Mouse (Mus musculus): ENCODE results near the gene Scgb3a1.

The Scgb3a1 gene

DNA sequence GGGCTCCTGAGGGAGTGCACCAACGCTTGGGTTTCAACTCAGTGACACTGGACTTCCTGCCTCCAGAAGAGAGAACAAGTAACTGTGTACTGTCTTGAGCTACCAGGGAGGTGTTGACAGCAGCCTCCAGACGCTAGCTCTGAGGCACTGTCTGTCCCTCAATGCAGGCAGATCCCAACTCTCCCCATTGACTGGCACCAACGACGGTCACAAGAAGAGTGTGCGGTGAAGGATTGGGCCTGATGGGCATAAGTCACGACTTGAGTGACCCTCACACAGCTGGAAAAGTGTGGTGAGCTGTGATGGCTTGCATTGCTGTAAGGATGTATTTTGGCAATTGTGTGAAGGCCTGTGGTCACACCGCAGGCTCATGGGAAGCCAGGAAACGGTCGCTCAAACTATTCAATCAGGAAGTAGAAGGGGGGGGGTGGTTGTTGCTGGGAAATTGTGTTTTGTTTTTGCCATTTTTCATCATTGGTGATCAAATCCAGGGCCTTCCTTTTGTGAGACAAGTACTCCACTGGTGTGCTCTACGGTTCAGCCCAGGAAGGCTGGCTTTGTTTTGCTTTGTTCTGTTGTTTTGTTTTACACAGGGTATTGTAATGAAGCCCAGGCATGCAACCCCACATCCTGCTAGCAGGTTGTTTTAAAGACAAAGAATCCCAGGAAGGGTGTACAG lies 4.5 kb upstream of the Scgb3a1 start:
- no peak for DNase-seq (ENCODE audit: extremely low spot score, low read depth, low spot score)

DNA sequence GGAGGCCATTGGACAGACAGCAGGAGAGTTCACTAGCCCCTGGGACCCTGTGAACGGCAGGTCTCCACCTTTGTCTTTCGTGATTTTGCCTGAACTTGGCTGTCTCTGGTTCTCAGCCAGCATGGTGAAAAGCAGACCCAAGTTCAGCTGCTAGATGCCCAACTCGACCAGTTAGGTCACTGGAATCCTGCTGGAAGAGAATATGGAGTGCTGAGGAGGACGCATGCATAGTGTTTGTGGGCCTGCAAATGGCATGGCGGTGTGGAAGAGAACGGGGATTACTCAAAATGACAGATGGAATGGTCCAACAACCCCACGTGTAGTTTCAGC lies 4.0 kb upstream of the Scgb3a1 start:
- no peak for DNase-seq (ENCODE audit: extremely low spot score, low read depth, low spot score)

DNA sequence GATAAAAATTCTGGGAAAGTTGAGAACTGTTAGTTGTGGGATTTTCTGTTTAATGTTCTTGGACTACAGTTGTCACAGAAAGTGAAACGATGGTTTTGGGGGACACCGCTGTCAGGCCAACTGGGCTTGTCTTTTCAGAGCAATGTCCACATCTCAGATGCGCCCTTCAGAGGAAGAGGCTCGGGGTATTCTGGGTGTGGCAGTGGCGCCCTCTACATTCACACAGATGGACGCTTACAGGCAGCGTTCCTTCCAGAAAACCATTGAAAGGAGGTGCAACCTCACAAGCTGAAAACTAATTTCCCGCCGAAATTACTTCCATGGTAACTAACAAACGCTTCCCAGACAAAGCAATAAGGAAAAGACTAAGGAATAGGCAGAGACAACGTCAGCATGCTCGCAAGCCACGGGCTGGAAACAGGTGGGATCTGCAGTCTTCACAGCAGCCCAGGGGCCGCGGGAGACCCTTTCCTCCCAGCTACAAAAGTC lies 1.1 kb upstream of the Scgb3a1 start:
- no peak for DNase-seq (ENCODE audit: extremely low spot score, low read depth, low spot score)

DNA sequence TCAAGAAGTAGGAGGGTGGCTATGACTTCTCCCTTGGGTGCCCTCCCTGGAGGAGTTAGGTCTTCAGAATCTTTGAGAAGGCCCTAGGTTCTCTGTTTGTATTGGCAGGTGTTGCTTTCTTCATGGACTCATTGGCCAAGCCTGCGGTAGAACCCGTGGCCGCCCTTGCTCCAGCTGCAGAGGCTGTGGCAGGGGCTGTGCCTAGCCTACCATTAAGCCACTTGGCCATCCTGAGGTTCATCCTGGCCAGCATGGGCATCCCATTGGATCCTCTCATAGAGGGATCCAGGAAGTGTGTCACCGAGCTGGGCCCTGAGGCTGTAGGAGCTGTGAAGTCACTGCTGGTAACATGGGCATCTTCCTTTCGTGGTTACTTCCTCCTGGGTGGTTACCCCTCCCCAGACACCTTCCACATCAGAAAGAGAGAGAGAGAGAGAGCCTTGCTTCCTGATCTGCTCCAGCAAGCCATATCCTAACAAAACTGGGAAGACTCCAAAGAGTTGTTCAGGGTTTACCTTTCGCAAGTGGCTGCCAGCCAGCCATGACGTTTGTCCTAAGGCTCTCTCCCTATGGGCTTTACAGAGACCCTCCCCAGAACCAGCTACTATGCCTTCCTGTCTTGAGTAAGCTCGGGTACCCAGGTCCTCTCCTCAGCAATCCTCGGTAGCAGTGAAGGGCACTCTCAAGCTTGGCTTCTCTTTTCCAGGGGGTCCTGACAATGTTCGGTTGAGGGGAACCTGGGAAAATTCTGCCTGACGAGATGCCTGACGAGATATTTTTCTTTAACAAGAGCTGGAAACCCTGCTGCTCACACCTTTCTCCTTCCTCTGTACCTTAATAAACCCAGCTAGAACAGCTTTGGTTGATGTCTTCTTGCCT lies 1.1 kb downstream of the Scgb3a1 start:
- DNase-seq (ENCODE audit: extremely low spot score, low read depth, low spot score): no peak

DNA sequence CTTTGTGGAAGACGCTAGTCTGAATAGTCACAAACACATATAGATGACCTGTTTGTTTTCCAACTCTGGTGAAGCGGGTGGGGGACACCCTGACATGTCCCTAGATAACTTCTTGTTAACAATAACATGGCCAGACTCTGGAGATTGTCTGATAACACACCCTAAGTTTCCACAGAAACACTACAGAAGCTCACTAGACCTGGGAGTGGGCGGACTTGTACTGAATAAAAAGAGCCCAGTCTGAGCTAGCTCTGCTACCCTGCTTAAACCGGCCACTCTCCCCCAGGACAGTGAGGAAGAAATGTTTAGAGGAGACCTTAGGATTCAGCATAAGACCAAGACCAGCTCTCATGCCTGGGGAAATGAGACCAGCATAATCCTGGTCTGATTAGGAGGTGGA lies 2.1 kb downstream of the Scgb3a1 start:
- no peak for DNase-seq (ENCODE audit: extremely low spot score, low read depth, low spot score)

DNA sequence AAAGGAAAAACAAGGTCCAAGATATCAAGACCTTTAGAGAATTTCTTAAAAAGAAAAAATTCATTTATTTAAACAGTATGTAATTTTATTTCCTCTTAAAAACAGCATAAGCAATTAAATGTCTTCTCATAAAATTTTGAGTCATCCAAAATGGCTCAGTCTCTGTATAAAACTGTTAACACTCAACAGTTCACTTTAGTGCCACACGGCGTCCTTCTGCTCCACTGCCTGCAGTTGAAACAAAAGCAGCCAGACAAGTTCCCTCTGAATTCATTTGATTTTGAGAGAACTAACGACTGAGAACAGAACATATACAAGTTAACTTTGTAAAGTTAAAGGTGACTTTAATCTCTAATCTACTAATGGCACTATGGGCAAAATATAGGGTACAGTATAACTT lies 10.0 kb downstream of the Scgb3a1 start:
- no peak for DNase-seq (ENCODE audit: extremely low spot score, low read depth, low spot score)

DNA sequence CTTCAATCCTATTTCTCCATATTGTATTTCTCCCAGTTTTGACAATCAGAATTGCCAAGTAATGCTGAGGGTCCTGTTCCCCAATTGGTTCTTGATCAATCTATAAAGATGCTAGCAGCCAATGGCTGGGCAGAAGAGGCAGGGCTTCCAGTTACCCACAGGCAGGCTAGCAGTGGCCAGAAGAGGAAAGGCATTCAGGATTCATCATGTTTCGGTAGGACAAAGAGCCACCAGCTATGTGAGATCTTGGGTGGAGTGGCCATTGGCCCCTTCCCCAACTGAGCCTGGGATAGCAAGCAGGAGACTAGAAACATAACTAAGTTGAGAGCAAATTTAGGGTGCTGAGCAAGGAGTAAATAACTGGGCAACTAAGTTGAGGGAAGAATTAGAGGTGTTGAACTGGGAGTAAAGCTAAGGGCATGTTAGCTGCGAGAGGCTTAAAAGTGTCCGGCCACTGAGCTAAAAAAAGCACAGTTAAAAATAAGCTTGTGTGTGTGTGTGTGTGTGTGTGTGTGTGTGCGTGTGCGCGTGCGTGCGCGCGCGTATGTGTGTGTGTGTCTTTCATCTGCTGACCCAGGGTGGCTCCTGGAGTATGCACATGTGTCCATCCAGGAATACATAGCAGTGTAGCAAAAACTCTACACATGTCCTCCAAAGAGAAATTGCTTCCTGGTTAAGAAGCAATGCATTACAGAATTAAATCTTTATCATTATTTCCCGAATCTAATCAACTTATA lies 21.0 kb downstream of the Scgb3a1 start:
- no peak for DNase-seq (ENCODE audit: extremely low spot score, low read depth, low spot score)

DNA sequence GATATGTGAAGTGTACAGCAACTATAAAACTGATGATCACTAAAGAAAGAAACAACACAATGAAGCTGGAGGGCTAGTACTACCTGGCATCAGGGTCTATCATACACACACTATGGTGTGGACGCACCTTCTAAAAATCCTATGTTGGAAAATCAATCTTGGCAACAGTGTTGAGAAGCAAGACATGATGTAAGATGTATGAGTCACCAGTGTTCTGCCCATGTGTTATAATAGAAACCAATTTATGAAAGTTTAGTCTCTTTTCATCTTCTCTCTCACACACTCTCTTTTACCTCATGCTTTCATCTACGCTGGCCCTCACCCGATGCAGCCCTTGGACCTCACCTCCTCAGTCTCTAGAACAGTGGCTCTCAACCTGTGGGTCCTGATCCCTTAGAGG lies 31.6 kb downstream of the Scgb3a1 start:
- no peak for DNase-seq (ENCODE audit: extremely low spot score, low read depth, low spot score)

DNA sequence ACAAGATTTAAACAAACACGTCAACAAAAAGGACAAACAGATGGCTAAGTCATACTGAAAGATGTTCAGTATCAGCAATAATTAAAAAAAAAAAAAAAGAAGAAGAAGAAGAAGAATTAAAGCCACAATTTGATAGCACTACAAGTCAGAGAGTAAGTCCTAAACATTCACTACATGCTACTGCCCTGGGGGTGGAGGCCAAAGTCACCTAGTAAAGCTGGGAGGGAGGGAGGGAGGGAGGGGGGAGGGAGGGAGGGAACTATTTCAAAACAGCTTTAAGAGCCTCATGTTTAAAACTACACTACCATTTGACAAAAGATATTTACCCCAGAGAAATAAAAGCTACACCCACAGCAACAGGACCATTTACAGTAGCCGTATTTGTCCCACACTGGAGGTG lies 32.3 kb downstream of the Scgb3a1 start:
- no peak for DNase-seq (ENCODE audit: extremely low spot score, low read depth, low spot score)

DNA sequence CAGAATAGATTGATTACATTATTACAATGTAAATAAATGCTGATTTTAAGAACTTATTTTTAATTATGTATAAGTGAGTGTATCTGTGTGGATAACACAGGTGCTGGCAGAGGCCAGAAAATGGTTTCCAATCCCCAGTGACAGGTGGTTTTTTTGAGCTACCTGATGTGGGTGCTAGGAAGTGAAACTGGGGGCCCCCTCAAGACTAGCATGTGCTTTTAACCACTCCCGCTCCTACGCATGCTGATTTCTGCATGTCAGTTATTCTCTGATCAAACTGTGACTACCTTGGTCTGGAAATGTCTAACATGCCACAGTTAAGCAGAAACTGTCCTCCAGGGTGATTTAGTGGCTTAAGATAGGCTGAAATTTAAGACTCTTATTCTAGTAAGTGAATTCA lies 33.1 kb downstream of the Scgb3a1 start:
- DNase-seq (ENCODE audit: extremely low spot score, low read depth, low spot score): no peak

DNA sequence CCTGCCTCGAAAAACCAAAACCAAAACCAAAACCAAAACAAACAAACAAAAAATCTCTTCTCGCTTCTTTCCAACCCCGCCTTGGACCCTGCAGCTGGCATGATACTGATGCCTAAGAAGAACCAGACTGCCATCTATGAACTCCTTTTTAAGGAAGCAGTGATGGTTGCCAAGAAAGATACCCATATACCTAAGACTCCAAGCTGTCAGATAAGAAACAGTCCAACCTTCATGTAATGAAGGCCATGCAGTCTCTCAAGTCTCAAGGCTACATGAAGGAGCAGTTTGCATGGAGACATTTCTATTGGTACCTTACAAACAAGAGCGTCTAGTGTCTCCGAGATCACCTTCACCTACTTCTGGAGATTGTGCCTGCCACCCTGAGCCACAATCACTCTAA lies 34.4 kb downstream of the Scgb3a1 start:
- DNase-seq (ENCODE audit: extremely low spot score, low read depth, low spot score): no peak

DNA sequence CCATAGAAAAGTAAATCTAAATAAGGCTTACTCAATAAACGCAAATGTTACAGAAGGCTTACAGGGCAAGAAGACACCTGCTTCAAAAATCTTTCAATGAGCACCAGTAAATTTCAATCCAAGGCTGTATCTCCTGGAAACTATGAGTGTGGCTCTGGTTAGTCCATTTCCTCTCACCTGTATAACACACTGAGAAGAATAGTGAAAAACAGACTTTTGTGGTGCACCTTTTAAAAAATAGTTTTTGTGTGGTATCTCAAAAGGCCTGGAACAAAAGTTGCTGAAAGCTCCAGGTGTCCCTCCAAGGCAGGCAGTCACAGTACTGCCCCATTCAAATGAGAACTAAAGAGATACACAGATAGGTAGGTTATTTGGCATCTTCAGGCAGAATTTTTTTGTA lies 35.7 kb downstream of the Scgb3a1 start:
- DNase-seq (ENCODE audit: extremely low spot score, low read depth, low spot score): no peak

DNA sequence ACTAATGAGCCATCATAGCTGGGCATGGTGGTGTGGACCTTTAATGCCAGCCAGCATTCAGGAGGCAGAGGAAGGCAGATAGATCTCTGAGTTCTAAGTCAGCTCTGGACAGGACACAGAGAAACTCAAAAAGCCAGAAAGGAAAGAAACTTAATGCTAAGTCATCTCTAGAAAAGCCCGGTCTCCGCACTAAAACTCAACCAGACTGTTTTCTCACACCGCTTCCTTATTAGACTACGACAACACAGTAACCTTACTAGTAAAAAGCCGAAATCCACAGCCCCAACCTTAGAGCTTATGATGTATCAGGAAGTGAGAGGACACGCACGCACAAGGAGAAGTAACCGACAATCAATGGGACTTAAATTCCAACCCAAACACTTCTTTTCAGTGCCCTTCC lies 38.6 kb downstream of the Scgb3a1 start:
- no peak for DNase-seq (ENCODE audit: extremely low spot score, low read depth, low spot score)

DNA sequence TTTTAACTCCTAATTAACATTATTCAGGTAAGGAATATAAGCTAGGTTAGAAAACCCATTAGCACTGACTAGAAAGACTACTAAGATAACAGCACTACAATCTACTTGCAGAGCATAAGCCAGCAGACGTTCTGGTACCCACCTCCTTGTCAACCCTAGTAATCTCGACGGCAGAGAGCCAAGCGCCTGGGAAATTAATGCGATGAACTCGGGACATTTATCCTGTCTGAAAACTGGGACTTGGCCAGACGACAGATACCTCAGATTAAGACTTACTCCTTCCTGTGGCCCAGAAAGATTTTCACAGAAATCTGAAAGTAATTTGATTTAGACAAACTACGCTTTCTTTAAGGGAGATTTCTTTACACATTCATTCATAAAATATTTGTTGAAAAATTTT lies 41.4 kb downstream of the Scgb3a1 start:
- DNase-seq (ENCODE audit: extremely low spot score, low read depth, low spot score): no peak

DNA sequence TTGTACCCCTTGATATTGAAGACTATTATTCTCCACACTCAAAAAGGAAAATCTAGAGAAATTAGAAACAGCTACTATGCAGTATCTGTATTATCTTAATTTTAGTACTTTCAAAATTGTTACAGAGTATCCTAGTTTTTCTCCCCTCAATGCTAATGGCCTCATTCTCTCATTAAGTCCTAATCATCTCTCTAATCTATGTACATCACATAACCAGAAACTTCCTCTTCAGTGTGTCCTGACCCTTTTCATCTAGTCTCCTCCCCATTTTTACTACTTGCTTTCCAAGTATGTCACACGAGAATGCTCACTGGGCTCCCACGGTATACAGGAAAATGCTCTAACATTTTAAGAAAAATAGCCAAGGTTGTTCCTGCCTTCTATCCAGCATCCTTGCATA lies 44.4 kb downstream of the Scgb3a1 start:
- no peak for DNase-seq (ENCODE audit: extremely low spot score, low read depth, low spot score)

DNA sequence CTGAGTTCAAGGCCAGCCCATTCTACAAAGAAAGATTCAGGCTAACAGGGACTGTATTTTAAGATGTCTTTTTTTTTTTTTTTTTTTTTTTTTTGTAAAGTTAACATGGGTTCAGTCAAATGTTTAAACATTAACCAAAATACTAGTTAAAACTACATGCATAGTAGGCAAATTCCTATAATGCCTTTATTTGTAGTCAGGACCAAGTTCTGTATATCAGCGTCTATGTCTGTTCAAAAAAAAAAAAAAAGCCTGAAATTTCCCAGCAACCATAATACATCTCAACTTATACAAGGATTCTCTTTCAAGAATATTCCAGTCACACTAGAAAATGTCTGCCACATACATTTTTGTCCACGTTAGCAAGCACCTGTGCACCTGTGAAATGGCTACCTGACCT lies 47.3 kb downstream of the Scgb3a1 start:
- no peak for DNase-seq (ENCODE audit: extremely low spot score, low read depth, low spot score)

DNA sequence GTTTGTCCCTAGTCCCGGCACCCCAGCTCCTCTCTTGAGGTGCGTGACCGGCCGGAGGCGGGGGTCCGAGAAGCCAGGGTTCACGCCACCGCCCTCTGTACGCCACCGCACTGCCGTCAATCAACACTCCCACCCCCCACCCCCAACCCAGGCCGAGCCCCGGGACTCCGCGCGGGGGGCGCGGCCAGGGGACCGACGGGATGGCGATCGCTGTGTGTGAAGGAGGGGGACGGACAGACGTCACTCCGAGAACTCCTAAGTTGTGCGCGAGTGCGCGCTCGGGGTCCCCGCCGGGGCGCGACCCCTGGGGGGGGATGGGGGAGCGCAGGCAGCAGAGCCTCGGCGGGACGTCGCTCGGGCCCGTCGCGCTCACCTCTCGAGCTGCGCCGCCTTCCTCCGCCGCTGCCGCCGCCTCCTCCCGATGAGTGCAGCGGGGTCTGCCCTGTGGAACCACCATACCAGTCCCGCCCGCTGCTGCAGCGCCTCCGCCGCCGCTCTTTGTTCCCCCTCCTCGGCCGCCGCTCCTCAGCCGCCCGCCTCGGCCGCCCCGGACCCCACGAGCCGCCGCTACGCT lies 48.7 kb downstream of the Scgb3a1 start:
- DNase-seq (ENCODE audit: extremely low spot score, low read depth, low spot score): no peak

DNA sequence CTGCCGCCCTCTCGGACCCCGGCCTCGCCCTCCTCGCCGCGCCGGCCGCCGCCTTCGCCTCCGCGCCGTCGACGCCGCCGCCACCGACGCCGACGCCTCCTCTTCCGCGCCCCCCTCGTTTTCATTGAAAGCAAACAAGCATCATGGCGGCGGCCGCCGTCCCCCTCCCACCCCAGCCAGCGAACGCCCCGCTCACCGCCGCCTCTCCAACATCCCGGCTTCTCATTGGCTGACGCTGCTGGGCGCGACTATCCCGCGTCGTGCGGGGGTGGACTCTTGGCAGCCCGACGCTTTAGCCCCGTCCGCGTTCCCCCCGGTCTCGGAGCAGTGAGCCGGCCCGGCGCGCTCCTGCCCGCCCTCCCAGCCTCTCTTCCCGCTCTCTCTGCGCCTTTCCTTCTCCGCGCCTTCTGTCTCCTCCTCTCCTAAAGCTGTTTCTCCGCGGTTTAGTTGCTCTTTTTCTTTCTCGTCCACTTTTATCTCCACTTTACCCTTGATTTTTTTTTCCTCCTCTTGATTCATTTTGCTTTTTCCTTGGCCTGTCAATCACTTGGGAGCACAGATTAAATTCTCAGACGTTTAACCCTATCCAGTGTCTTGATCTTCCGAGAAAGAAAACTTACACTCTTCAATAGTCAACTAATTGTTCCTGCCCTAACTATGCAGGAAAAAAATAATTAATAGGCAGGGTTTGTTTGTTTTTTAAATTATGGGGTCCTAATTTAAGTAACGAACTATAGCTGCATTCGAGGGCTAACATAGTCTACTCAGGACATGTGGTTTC lies 49.3 kb downstream of the Scgb3a1 start, which contains the start of gene Cnot6:
TSS of gene Cnot6 (minus strand) at position 169 of the 781 bp plus-strand sequence.
- DNase-seq (ENCODE audit: extremely low spot score, low read depth, low spot score): peak; percentile 88

DNA sequence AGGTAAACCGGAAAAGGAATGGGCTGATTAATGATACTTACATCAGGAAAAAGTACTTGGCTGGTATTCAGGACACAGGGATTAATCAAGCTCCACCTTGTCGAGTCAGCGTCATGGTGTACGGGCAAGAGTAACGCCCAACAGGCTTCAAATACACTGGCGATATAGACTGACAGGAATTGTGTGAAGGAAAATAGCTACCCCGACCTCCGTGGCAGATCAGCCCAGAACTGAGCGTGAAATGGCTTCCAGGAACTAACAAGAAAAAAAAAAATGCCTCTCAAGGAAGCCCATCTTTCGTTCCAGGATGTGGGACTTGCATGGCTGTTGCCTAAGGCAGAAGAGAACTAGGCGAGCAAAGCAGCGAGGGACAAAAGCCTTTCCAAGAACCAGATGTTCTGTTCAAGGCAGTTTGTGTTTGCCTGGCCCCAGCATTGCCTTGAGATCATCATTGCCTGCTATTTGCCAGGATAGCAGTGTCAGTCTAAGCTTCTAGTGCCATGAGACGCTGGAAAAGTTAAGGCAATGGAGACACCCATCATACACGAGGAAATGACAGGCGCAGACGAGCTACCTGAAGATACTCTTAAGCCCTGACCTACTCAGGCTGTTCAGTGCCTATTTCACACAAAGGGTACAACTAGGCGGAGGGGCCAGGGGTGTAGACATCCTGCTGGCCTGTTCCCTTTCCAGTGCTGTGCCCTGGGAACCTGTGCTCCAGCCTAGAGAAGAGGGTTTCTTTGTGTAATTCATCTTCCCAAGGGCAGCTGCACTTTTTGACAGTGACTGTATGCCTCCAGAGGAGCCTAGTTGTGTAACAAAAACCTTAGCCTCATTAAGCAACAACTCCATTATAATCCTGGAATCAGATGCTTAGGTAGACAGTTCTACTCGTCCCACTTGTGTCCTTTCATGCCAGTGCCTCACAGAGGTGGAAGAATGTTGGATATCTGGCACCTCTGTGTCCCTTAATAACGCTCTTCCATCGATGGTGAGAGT lies 50.2 kb downstream of the Scgb3a1 start:
- peak; percentile 46 for DNase-seq (ENCODE audit: extremely low spot score, low read depth, low spot score)

Measured in hindlimb bud, embryonic 11.5 days (tissue).